Mouse (Mus musculus): ENCODE measurements around the gene Eps8.
A peak's percentile ranks its signal among the peaks of the same experiment; 100 is the strongest.

The Eps8 gene

DNA sequence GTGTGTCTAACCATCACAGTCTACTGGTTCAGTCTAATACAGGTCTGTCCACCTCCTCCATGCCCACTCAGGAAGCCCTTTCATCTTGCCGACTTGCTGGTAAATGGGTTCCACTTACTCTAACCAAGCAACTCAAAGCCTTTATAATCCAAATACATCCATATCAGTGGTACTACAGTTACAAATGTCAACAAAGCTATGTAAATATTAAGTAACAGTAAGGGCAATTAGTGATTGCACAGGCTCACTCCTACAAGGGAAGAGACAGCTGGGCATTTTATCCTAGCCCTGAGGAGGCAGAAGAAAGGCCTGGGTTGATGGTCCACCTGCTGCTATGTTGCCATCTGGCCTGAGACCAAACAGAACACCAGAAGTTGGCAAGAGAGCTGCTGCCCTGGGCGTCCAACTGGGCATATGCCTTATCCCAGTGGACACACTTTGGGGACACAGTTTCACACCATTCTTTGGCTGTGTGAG is 42.6 kb downstream of the Eps8 start:
- DNase-seq (ENCODE audit: low spot score) = no peak

DNA sequence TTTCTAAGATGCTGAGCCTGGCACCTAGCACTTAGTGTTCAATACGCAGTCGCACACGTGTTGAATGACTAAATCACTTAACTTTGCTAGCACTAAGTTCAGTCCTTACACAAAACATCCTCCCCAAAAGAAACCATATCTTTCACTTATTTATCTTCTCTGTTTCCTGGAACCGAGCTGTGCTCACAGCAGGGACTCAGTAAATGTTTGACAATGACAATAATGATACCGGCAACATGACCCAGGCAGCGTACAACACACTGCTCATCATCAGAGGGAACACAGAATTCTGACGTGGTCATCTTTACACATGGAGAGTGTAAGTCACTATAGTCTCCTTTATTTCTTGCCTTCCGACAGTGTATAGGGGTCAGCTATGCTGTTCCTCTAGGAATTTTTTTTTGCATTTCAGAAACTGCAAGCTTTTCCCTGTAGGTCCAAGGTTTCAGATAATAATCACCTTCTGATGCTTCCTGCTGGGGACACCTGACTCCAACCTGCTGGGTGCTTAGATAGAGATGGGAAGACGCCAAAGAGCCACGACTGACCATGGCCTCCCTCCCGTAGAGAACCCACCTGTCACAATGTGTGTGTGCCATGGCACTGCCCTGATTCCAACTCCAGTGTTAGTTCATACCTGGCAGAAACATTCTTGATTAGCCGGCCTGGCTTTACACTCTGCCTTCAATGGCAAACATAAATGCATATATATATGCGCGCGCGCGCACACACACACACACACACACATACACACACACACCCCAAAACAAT is 46.3 kb downstream of the Eps8 start:
- no peak for DNase-seq (ENCODE audit: low spot score)

DNA sequence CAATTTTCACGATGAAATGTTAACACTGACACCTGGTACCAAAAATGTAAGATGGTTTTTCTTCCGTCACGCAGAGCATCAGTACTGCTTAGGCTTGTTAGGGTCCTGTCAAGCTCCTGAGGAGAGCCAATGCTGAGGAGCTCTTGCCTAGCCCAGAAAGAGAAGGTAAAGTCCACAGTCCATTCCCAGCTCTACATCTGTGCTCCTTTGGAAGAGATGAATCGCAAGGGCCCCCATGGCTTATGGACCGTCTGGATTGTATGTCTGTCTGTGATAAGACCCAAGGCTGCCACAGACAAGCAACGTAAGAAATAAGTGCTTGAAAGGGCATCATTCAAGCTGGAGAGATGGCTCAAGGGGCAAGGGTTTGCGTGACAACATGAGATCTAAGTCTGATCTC is 48.1 kb downstream of the Eps8 start:
- DNase-seq (ENCODE audit: low spot score) = no peak

DNA sequence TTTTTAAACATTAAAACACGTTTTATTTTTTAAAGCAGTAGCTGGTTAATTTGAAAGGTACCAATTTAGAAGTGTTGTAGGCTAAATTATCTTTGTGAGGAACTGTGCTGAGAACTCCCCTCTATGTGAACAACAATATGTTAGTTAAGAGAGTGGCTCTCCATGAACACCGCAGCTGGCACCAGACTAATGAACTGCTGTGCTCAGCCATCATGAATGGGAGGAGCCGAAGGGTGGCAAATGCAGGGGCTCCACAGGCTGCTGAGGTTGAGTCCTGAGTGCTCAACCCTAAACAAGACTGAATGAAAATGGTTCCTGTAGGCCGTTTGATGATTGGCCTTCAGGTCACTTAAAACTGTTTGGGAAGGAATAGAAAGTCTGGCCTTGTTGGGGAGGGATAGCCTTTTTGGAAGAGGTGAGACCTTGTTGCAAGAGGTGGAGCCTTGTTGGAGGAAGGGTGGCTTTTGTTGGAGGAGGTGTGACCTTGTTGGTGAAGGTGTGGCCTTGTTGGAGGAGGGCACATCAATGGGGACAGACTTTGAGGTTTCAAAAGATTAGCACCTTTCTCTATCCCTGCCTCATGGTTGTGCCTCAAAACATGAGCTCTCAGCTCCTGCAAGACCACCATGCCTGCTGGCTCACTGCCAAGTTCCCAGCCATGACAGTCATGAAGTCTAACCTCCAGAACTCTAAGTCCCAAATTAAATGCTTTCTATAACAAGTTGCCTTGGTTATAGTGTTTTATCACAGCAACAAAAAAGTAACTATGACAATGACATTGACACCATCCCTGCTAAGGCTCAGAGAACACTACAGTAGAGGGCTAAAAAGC is 50.0 kb downstream of the Eps8 start:
- DNase-seq (ENCODE audit: low spot score) = no peak

DNA sequence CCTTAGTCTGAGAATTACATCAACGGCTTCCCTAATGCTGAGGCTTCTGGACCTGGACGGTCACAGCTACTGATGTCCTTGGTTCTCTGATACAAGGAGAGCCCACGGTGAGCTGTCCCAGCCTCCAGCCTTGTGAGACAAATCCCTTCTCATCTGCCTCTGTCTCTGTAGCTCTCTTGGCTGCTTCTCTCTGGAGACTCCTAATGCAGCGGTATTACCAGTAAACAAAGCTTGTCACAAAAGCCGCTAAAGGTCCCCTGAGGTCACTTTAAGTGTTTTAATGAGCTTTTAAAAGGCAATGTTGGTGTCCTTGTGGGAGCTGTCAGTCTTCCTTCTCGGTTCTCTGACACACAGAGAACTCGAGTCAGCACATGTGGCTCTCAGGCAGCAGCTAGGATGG is 56.4 kb downstream of the Eps8 start:
- DNase-seq (ENCODE audit: low spot score) = no peak

DNA sequence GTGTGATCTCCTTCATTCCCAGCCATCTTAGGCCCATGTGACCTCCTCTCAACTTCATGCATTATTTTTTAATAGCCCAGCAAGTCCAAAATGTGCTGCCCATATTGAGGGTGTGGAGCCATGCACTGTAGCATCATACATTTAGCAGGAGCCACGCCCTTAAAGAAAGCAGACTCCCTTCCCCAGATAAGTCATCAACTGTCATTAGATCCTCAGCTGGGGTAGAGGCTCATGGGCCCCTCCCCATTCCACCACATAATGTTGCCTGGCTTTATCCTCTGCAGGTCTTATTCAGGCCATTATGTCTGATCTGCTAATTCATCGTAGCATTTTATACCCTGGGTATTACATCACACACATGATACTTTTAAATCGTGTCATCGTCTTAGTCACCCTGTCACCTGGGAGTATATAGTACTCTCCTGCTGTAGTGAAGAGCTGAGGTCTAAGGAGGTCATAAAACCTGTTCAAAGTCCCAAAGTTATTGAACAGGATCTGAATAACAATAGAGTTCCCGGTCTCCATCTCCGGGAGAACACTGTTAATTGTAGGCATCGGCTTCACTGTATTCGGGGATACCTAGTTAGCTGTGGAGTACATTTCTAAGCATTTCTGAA is 57.1 kb downstream of the Eps8 start:
- DNase-seq (ENCODE audit: low spot score) = no peak

DNA sequence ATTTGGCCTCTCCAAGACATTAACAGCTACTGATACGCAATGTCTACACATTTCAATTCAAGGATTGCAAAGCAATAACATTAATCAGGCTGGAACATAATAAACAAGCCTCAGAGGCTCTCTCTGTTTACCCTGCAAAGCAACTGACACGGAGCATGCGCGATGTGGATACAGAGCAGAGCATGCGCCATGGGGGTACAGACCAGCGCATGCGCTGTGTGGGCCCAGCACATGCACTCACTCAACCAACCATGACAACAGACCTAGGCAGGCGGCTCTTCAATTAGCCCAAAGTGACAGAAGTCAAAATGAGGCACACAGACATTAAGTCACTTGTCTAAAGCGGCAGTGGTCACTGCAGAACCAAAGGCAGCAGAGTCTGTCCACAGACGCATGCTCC is 62.1 kb downstream of the Eps8 start:
- no peak for DNase-seq (ENCODE audit: low spot score)

DNA sequence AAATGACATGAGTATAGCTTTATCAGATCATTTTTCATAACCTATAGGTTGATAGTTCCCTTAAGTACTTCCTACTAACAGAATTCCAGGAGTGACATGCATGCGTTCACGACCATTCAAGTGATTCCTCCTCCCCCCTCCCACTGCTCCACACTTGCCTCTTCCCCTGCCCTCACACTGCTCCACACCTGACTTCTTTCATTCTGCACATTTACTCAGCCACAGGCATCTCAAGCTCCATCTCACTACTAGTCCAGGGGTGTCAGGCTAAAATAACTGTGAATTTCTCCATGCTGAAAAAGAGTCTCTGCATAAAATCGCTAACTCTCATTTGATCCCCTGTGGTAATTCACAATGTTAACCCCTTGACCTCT is 65.4 kb downstream of the Eps8 start:
- DNase-seq (ENCODE audit: low spot score) = no peak

DNA sequence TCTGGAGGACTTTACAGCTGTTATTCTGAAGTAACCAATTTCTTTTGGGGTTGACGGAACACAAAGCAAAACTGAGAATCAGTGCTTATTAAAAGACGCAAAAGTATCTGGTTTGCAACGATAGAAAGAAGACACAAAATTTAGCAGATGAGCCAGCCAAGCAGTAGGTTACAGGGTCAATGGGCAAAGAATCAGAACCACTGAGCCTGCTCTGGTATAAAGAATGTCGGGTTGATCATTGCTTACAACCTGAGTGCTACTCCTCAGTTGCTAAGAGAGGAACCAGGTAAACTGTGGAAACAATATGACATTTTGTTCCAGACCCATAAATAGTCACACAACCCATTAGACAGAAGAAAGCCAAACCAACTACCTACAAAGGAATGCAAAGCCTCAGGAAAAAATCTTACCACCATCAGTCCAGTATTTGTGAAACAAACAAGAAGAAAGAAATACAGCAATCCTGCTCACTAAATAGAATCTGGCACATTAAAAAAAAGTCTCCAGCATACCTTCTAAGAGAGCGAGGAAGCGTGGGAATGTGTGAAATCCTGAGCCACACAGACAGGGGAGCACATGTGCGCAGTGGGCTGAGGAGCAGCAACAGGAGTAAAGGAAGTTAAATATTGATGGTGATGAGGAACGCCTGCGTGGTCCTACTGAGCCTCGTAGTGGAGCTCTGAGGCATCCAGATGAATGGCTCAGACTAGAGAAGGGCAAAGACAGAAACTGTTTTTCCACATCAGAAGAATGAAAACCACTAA is 66.0 kb downstream of the Eps8 start:
- peak; percentile 24 for DNase-seq (ENCODE audit: low spot score)

DNA sequence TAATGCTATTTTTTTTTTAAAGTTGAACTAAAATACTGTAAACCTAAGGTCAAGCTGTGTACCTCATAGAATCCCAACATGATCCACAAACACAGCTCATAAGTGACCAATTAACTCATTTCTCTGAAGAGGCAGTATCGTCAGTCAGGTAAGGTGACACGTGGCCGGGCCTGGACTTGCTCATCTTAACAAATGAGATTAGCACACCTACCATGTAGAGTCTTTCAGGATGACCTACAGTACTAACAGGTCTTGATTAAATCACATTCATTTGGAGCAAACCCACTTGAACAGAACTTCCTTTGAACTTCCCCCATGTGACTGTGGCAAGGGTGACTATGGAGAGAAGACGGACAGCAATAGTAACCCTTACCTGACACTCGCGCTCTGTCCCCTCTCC is 66.8 kb downstream of the Eps8 start:
- no peak for DNase-seq (ENCODE audit: low spot score)

DNA sequence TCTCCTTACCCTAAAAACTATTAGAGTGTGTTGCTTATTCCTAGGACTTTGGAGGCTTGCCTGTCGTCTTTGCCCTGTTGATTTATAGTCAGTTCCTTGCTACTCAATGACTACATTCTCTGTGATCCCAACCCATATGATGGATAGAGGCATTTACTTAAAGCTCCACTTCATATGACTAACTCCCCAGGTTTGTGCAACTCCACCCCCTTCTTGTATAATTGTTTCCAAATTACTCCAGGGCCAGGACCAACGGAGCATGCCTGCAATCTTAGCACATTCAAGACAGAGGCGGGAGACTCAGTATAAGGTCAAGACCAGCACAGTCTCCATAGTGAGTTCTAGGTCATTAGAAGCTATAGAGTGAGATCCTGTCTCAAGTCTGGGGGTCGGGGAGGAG is 69.4 kb downstream of the Eps8 start:
- DNase-seq (ENCODE audit: low spot score) = no peak

DNA sequence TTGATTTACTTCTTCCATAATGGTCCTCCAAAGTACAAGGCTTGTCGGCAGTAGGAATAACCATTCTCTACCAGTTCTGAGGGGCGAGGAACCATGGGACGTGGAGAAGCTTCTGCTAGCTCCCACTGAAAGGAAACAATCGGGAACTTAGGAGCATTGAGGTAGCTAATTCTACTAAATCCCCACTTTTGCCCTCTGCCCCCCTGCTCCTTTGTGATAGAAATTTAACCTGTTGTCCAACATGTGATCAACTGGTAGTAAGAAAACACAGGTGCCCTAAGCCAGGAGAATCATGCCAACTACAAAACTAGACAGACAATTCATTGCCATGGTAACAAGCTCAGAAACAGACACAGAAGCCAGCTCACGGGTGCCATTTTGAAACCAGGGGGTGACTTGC is 71.6 kb downstream of the Eps8 start:
- DNase-seq (ENCODE audit: low spot score) = no peak

DNA sequence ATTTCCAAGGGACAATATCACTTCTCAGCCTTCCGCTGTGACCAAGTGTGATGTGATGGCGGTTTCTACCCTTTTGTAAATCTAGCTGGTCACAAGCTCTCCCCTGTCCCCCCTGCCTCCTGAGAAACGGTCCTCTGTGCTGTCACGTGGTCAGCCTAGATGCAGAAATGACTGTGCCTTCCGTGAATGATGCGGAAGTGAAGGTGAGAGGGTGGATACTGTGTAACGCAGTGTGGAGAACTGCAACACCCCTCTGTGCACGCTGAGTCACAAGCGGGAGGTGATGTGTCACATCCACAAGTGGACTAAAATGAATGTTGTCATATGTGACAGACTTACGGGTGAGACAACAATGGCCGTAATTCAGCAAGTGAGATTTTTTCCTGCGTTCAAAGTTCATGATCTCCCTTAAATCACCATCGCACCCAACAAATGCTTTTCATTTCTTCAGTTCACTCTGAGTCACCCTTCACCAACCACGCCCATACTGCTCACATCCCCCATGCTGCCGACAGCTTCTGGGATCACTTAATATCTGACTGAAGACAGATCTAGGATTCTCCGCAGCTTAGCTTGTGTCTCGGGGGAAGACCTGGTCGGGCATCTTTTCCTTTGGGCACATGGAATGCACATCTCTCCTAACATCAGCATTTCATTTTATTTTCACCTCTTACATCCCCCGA is 72.3 kb downstream of the Eps8 start:
- DNase-seq (ENCODE audit: low spot score) = no peak

DNA sequence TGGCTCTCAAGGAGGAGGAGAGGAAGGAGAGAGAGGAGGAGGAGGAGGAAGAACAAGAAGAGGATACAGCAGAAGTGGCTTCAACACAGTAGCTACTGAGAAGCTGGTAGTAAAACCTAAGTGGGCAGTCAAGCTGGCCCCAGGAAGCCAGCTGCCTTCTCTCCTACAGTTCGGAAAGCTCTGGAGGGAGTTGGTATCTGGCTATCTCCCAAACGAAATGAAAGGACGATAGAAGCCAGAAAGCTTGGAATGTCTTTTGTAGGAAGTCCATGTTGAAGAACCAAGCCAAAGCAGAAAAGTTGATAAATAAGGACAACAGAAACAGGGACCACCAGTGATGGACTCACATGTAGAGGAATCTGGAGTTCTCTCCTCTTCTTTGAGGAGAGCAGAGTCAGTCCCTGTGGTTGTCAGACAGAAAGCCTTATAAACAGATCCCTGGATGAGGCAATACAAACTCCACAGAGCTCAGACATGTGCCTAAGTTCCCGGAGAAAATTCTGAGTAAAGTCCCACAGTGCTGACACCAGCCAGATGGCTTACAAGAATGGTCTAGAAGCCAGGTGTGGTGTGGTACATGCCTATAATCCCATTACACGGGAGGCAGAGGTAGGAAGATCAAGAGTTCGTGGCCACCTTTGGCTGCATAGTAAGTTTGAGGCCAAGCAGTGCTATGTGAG is 73.2 kb downstream of the Eps8 start:
- DNase-seq (ENCODE audit: low spot score) = no peak

DNA sequence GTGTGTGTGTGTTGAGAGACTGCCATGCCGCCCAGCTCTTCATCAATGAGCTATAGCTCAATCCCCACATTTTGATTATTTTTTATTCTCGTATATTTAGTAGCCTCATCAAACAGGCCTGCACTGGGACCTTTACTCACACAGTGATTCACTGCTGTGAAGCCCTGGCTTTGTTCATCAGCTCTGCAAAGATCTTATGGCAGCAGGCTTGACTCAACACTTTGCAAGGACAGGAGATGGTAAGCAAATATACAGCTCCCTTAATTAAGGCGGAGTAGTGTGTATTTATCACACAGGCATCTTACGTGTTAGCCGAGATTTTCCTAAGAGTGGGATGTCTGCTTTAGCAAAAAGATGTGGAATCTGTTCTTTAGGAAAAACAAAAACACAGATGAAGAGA is 74.2 kb downstream of the Eps8 start:
- no peak for DNase-seq (ENCODE audit: low spot score)

DNA sequence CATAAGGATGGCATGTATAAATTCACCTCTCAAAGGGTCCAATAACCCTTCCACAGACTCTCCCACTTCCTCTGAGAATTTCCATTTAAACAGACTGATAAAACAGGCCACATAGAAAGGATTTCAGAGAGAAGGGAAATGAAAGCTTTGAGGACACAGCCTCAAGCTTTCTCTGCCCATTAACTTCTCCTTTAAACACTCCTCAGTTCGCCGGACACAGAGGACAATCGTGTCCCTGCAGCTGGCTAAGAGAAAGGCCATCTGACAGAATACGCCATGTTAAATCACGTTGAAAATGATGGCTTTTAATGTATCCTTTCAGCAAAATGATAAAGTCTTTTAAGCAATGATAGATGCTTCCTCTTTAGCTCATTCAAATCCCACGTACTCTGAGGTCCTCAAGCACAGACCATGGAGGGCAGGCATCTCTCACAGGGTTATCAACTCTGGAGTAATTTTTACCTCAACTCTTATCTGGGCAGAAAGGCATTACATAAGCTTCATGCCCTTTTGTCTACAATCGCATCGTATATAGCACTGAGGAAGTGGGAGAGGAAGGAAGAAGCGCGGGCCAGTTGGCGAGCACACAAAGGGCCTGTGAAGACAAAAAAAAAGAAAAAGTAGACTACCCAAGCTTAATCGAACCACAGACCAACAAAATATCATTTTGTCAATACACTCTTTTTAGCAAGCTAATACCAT is 77.9 kb downstream of the Eps8 start:
- DNase-seq (ENCODE audit: low spot score) = no peak

DNA sequence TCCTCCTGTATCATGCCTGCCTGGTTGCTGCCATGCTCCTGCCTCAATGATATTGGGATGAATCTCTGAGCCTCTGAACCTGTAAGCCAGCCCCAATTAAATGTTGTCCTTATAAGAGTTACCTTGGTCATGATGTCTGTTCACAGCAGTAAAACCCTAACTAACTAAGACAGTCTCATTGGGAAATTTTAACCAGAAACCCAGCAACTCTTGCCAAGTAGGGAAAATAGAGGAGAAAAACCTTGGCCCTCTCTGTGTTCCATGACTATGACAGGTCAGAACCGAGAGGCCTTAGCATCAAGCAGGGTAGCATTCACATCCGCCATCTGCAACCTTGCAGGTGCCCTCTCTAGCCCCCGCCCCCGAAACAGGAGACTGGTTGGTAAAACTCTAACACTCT is 78.6 kb downstream of the Eps8 start:
- DNase-seq (ENCODE audit: low spot score) = no peak

DNA sequence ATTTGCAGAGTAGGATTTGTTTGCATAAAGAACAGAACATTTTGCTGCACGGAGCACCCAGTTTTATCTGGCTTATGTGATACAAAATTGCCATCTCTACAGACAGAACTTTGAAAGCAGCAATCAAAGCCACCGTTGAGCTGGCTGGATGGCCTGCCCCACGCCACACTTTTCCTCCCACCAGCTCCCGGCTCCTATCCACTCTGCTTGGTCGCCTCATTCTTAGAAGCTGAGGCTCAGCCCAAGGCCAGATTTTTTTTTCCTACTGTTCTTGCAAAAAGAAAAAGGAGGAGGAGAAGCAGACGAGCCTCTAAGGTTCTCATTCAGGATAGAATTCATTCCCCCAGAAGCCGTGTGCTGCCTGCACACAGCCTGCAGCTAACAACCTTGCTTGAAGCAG is 80.8 kb downstream of the Eps8 start:
- no peak for DNase-seq (ENCODE audit: low spot score)

DNA sequence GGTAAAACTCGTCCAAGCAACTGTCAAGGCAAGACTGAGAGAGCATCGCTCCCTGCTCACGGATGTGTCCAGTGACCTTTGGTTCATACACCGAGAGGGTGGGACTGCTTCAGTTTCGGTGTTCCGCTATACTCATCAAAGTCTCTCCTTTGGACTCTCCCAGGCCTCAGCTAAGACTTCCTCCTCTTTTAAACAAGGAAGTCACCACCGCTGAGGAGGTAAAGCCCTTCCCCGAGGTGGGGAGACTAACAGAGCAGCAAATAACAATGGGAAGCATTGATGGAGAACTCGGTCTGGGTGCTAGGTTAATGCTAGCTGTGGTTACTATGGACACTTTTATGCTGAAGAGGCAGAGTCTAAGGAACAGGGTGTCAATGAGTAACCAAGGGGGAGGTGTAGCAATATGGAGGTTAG is 84.0 kb downstream of the Eps8 start:
- no peak for DNase-seq (ENCODE audit: low spot score)

DNA sequence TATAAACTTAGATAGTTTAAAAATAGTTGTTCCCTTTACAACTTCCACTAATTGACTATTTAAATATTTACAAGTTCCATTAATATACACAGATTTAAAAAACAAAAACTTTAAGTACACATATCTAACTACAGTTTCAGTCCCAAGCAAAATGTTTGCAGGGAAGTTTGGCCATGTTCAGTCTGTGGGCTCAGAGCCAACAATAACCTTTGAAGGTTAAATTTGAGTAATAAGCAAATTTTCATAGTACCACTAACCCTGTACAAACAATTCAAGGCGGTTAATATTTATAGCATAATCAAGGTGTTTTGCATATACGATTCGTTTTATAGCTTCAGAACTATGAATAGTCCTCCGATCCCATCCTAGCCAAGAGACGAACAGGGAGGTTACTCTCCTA is 84.7 kb downstream of the Eps8 start:
- DNase-seq (ENCODE audit: low spot score) = no peak

DNA sequence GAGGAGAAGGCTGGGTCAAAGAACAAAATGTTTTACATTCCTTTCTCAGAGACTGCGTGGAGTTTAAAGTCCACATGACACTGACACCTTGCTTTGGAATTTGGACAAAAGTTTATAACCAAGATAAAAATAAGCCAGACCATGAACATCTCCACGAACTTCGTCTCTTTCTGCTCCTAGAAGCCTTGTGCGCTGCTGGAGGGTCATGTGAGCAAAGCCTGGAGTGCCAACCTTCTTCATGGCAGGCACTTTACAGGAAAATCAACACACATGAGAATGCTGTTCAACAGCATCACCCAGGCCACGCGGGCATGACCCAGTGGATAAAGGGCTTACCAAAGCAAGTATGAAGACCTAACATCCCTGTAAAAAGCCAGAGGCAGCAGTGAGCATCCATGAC is 85.6 kb downstream of the Eps8 start:
- no peak for DNase-seq (ENCODE audit: low spot score)

All from layer of hippocampus, adult 11-12 months (tissue).